Mouse (Mus musculus) heart, adult 2 months (tissue): ENCODE measurements around the gene Hgfac.

Experiments
- CTCF ChIP-seq: fragments of 200-600 bp; IDR thresholded peaks from 2 replicates; pipeline ENCODE4 v1.8.1; 2022; ENCODE audit warnings: antibody characterized with exemption, mild to moderate bottlenecking, moderate library complexity
- POLR2A ChIP-seq: fragments of 200-500 bp; IDR thresholded peaks from 2 replicates; pipeline ENCODE4 v1.6.1; 2011; ENCODE audit warnings: mild to moderate bottlenecking, low read depth, low read length, control low read depth; ENCODE audit not compliant: insufficient read depth

- TF ChIP-seq CTCF (no peak), POLR2A (no peak)
Observed at GRCm38 (mm10) chr5:35029755-35030154, 11.6 kb upstream of the Hgfac start.
